Mouse (Mus musculus) activated CD4-positive, CD25-positive, alpha-beta regulatory T cell, adult 4 months (primary cell): ENCODE measurements around the gene Dnajc30. TPM values are rescaled to one million over a fixed set of nuclear protein-coding genes. Genes with fewer than 3 reads are reported as not detected.
"Not testable (repeated sequence)": the region's sequence is repeated elsewhere in the genome, so short reads cannot be mapped to it uniquely, and the experiment has no call there.

Experiments
- ATAC-seq: one replicate; pipeline ENCODE4 v1.8.0; 2017
- polyA plus RNA-seq, 2 experiments: library from polyadenylated mRNA; unstranded; fragments of 100-300 nt; shearing (Covaris generic); gene quantifications; one replicate each; pipeline ENCODE4 v1.2.1; 2017

Gene Dnajc30
- 10 to 100 TPM; 27.4 to 30.4 TPM for polyA plus RNA-seq

DNA sequence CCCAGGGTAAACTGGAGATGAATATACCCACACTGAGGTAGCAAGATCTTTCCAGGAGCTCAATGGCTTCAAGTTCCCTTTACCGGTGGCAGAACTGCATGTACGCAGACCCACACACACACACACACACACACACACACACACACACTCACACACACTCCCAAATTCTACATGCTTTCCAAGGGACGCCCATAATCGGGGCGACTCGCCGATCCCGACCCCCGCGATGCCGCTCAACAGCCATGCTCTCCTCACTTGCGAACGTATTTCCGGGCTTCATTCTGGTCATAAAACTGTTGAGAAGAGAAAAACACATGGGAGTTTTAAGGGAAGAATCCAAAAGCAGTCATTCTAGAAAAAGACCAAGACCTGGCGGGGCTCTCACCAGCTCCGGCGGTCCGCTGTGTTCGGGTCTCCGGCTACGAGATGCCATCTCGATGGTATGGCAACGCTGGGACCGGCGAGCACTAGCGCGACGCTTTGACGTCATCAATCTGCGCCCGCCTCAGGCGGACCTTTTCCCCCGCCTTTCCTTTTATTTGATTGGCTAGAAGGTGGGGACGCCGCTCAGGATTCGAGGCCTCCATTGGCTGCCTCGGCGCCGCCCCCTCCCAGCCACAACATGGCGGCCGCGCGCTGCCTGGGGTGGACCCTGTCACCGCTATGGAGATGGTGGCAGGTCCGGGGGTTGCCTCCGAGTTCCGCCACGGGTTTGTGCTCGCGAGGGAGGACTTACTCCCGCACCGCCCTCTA is at the start of gene Dnajc30:
Dnajc30 (plus strand) TSS at position 574 of the 753 bp plus-strand sequence.
- peak; percentile 96 for ATAC-seq

DNA sequence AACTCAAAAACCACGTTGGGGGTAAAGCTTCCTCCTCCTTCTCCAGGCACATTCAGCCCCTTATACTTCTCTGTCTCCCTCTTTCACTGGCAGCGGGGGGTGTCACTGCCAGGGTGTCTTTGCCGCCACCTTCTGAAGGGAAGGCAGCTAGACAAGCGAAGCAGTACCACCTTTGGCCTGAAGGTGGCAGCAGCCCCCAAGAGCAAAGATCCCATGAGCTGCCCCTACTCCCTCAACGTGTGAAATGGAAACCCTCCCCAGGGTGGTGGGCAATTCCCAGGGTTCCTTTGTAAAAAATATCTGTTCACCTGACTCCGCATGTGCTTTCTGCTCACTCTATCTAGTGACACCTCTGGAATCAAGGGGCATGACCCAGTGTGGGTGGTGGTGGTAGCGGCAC is 48.5 kb upstream of the Dnajc30 start:
- ATAC-seq, result peak; percentile 75

DNA sequence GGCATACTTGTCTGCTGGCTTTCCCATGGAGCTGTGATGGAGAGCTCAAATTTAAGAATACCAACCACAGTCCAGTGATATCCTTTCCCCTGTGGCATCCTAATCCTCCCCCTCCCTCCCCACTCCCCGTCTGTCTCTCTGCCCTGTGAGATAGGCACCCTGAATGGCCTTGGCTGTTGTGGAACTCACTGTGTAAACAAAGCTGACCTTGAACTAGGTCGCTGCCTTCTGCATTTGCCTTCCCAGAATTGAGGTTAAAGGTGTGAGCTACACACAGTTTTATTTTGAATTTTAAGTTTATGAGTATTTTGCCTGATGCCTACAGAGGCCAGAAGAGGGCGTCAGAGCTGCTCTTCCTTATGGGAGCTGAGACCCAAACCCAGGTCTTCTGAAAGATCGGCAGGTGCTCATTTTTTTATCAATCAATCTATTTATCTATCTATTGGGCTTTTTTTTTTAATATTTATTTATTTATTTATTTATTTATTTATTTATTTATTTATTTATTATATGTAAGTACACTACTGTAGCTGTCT is 47.7 kb upstream of the Dnajc30 start:
- no peak for ATAC-seq

DNA sequence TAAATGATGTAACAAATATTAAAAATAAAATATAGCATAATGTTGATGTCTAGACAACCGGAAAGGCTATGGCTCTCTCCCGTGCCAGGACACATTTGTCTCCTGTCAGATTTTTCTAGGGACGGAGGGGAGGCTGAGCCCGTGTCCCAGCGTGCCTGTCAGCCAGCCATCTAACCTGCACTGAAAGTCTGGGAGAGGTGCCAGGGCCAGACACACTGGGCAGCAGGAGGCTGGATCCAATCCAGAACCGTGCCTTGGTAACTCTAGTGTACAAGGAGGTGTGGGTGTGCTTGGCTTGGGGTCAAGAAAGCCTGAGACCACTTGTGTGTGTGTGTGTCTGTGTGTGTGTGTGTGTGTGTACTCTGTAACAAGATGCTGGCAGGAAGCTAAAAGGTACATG is 42.2 kb upstream of the Dnajc30 start:
- ATAC-seq, result no peak

DNA sequence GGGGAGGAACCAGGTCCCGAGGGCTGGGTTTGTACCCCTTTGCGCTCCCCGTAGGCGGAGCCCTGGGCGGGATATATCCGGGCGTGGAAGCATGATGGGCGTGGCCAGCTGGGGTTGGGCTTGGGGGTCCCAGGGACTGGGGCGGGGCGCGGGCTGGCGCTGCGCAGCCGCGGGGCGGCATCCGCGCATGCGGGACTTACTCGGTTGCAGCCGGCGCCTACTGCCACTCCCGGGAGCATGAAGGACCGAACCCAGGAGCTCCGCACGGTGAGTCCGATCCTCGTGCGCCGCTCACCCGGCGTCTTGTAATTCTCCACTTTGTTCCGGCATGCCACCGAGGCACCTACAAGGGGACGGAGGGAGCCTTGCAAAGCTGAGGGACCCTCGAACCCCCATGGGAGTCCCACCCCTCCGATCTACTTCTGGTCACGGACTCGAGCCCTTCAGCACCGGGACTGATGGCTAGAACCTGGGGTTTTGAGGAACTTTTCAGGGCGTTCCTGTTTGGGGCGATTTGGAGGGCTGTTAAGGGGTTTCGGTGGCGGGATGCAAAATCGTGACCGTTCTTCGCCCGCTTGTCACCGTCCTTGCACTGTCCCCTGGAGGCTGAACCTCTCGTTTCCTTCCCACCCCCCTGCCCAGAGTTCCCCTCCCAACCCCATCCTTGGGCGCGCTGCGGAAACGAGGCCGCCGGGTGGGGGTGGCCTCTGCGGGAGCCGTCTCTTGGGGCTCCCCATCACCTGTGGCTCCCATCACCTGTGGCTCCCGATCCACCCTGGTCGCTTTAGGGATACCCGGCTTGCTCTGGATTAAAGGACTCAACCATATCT is 40.4 kb upstream of the Dnajc30 start, which contains the start of gene Stx1a:
Stx1a (plus strand) TSS at position 139 of the 830 bp plus-strand sequence.
- peak; percentile 38 for ATAC-seq

DNA sequence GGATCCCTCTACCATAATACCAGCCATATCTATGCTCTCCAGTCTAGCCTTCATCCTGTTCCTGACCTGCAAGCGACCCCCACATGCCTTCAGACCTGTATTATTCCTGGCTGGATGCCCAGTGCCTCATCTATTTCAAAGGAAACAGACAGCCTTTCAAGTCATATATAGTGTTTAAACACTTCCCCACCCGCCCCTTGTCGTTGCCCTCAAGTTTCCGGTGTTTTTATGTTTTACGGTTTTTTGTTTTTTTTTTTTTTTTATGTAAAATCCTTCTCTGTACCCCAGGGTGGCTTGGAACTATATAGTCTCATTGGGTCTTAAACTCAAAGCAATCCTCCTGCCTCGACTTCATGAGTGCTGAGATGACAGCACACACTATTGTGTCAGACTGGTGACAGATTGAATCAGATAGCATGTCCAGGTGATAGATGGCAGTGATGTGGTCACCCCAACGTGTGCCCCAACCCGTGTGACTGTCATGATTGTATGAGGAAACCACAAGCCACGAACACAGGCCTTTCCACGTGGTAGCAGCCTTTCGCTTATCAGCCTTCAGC is 39.3 kb upstream of the Dnajc30 start:
- ATAC-seq, result peak; percentile 82

DNA sequence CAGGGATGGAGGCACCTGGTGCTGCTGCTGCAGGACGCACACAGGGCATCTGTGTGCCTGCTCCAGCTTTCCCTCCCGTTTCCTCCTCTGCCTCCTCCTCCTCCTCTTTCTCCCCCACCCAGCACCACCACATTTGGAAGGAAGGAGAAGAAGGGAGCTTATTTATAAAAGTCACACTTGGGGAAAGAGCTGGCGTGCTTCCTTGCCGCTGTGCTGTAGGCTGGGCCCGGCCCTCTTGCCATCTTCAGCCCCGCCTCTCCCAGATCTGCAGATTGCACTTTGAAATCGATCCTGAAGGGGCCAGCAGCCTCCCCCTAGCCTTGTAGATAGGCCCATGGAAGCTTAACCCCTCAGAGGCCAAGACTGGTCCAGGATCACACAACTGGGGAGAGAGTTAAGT is 38.1 kb upstream of the Dnajc30 start:
- no peak for ATAC-seq

DNA sequence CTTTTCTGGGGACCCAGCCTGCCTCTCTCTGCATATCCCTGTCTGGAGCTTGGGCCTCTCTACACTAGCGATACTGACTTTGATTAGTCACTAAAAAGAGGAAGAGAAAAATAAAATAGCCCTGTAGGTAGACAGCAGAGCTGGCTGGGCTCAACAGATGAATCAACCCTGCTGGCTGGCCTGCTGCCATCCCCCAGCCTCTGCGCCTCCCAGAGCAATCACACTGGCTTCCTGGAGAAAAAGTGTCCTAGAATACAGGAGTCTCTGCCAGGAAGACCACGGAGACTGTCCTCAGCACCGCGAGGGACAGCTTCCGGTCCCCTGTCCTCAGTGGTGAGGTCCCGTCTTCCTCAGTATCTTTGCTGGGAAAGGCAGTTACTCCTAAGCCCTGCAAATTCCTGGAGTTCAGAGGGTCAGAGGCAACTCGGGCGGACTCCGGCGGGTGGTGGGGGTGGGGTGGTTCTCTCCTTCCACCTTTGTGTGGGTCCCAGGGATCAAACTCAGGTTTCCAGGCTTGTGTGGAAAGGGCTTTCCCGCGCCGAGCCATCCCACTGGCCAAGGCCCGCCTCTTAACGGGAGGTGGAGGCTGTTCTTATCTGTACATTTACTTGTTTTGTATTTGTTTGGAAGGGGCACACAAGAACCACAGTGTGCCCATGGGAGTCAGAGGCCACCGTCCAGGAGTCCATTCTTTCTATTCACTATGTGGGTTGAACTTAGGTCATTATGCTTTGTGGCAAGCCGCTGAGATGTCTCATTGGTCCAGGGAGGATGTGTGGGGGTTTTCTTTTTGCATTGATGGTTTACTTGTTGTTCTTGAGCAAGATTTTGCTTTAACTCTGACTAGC is 34.8 kb upstream of the Dnajc30 start:
- ATAC-seq, result no peak

DNA sequence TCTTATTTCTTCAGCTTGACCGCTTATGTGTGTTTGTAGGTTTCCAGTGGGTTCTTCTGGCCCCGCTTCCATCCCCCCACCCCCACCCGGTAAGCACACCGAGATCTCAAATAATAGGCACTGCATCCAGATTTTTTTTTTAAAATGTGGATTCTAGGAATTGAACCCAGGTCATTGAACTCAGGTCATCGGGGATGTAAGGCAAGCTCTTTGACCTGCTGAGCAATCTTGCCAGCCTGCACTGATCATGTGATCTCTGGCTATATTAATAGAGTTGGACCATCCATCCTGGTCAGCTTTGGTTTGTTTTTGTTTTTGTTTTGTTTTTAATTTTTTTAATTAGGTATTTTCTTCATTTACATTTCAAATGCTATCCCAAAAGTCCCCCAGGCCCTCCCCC is 31.4 kb upstream of the Dnajc30 start:
- ATAC-seq, result no peak

DNA sequence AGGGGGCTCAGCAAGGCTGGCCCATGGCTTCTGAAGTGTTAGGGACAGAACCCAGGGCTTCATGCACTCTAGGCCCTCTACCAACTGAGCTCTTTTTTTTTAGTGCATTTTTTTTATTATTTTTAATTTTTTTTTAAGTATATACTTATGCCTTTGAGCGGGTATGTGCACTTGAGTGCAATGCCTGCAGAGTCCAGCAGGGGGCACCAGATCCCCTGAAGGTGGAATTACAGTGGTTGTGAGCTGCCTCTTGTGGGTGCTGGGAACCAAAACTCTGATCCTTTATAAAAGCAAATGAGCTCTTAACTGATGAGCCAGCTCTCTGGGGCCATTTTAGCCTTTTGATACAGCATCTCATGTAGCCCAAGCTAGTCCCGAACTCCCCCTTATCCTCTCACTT is 29.4 kb upstream of the Dnajc30 start:
- no peak for ATAC-seq

DNA sequence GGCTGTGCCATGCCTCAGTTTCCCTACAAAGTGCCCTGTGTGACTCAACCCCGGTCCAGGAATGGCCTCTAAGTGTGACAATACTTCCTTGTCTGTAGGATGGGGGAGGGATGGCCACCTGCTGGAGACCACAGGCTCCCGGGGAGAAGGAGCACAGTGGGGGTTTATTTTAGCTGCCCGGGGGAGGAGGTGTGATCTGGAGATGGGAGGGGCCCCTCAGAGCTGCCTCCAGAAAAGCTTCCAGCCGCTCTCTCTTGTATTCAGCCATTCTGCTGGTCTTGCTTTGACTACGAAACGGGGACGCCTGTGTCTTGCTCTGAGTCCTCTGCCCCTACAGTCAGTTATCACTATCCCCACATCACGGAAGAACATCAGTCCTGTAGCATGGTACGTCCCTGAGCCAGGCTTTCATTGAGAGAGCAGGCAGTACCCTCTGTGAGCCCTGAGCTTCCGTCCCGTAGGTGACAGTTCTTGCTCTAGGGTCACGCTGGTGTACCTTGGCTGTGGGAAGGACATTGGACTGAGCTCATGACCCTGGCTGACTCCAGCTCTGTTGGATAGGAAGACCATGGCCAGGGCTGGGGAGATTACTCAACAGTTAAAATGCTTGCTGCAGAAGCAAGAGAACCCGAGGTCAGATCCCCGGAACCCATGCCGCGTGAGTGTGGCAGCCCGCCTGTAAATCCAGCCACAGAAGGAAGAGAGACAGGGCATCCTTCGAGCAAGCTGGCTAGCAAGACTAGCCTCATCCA is 28.2 kb upstream of the Dnajc30 start:
- ATAC-seq, result no peak

DNA sequence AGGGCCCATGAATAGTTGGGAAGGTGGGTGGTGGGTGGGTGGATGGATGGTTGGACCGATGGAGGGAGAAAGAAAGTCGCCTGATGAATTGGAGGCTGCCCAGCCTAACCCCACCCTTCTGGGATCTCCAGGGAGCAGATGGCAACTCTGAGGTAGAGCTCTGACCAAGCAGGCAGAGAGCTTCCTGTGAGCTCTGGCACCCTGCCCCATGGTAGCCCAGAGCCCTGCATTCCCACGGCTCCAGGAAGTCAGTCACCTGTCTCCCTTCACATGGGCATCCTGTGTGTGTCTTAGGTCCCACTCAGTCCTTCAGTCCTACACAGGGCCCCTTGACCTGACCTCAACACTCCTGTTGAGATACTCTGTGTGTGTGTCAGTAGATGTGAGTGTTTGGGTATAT is 26.1 kb upstream of the Dnajc30 start:
- ATAC-seq, result no peak

DNA sequence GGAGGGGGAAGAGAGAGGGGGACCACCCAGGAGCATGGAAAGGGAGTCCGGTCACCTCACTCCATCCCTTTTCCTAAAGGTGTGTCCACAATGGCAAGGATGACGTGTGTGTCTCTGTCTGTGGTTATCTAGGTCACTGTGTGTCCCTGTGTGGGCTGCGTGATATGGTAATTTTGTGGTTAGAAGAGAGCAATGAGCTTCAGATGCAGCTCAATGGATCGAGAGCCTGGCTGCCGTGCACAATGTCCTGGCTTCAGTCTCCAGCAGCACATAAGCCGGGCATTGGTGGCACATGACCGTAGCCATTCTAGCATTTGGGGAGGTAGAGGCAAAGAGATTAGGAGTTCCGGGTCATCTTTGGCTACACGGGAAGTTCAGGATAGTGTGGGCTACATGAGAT is 24.5 kb upstream of the Dnajc30 start:
- ATAC-seq, result no peak

DNA sequence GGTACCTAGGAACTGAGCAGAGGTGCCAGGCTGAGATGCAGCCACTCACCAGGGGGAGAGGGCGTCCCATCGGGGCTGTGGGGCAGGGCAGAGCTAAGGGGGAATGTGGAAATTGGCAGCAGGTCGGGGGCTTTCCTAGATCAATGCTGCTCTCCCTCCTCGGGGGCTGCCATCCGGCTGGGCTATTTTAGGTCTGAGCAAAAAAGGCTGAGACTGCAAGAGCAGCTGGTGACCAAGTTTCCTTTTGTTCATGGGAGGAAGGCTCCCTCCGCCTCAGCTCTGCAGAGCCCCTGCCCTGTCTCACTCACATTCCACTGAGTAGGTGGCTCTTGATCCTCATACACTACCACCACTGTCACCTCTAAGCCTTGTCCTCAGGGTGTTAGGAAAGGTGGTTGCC is 23.9 kb upstream of the Dnajc30 start:
- no peak for ATAC-seq

DNA sequence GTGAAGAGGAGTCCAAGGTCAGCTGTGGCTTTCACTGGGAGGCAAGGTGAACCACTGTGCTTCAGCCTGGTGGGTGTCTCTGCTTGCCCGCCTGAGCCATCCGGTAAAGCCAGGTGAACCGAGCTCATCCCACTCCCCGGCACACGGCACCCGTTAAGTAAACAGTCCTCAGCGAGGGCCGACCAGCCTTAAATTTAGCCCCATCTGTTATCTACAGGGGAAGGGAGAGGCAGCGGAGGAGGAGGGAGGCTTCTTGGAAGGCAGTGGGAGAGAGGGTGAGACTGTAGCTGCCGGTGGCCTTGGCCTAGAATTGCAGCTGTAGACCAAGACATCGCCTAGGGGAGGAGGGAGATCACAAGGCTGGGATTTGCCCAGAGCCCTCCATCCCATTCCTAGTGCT is 23.2 kb upstream of the Dnajc30 start:
- ATAC-seq, result no peak

DNA sequence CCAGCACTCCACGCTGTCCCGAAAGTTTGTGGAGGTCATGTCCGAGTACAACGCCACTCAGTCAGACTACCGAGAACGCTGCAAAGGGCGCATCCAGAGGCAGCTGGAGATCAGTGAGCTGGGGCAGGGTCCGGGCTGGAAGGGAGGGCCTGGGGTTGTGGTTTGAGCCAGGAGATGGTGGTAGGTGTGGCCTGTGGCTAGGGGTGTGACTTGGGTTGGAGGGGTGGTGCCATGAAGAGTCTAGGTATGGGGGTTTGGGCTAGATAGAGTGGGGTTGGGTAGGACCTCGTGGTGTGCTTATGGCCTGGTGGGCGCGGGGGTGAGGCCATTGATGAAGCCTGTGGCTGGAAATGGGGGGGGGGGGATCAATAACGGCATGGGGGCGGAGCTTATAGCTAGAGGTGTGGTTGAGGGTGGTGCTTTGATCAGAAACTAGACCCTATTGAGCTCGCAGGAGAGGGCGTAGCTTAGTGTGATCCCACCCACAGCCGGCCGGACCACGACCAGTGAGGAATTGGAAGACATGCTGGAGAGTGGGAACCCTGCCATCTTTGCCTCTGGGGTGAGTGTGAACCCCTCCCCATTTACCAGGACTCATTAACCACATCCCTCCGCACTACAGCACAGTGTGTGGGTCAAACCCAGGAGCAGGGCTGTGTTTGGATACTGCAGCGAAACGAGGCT is 21.8 kb upstream of the Dnajc30 start:
- no peak for ATAC-seq

DNA sequence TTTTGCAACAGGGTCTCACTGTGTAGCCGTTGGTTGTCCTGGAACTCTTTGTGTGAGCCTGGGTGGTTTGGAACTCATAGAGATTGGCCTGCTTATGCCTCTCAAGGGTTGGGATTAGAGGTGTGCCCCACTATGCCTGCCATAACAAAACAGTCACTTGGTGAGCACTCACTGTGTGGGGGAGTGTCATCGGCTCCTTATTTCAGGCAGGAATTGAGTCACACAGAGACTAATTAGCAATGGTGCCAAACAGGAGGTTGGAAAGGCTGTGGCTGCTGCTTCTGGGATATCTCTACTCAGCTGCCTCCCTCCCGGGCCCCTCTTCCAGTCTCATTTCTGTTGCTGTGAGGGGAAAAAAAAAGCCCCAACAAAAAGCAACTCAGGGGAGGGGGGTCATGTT is 19.4 kb upstream of the Dnajc30 start:
- ATAC-seq, result no peak

DNA sequence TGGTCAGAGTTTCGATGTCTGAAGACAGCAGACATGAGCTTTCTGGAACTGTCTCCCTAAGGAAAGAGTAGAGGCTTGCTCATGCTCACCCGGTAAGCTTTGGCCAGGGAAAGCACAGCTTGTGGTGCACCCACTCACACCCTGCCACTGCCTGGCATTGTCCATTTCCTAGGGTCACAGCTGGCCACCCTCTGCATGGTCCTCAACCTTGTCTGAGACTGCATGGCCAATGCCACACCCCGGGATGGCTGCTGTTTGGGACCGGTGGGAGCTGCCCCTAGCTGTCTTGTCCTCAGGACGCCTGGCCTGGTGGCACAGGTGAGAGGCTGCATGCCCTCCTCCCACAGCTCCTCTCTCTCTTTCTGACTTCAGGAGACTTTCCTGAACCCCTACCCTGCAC is 15.5 kb upstream of the Dnajc30 start:
- no peak for ATAC-seq

DNA sequence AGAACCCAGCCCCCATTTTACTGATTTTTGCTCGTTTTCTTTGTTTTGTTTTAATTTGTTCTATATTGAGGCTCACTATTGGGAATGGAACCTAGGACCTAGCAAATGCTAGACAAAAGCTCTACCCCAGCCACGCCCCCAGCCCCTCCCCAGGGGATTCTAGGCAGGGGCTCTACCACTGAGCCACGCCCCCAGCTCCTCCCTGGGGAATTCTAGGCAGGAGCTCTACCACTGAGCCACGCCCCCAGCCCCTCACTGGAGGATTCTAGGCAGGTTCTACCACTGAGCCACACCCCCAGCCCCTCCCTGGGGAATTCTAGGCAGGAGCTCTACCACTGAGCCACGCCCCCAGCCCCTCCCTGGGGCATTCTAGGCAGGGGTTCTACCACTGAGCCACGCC is 14.7 kb upstream of the Dnajc30 start:
- not testable (repeated sequence) for ATAC-seq

DNA sequence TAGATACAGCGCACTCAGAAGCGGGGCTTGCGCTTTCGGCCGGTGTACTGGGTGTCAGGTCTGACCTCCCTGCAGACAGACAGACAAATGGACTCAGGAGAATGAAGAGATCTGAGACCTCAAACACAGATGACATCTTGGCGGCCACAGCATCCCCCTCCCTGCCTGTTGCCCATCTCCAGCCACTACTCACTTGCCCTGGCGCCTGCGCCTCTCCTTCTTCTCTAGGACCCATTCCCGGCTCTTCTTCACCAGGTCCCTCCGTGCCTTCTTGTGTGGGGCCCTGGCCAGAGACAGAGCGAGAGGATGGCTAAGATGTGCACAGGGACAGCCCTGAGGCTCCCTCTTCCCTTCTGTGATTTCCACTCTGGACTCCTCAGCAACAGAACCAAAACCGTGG is 10.6 kb upstream of the Dnajc30 start:
- ATAC-seq, result no peak

DNA sequence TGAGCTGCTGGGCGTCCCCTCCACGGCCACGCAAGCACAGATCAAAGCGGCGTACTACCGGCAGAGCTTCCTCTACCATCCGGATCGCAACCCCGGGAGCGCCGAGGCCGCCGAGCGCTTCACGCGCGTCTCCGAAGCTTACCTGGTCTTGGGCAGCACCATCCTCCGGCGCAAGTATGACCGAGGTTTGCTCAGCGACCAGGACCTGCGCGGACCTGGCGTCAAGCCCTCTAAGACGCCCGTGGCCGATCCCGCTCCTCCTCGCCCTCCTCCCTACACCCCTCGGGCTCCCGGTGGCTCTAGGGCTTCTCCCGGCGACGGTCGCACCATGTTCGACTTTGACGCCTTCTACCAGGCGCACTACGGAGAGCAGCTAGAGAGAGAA is 372 bp downstream of the Dnajc30 start:
- ATAC-seq, result peak; percentile 68
